Mouse (Mus musculus): ENCODE data around the gene Gm2174. TPM values are rescaled to one million over a fixed set of nuclear protein-coding genes. Genes with fewer than 3 reads are reported as not detected.

The Gm2174 gene
- polyA plus RNA-seq, 1 experiment from 2014 or later: not detected

- in situ Hi-C loops (cut with MboI; ENCODE audit: low pct_unique_long_range_greater_than_20kb): no loop called here
- POLR2A ChIA-PET: no interaction called here
- CTCF ChIA-PET: interaction anchor here (1.2 kb wide), 1 partner anchor 28 kb away, joined by 4 read pairs; no protein-coding TSS in a partner anchor
- peaks cover 23% of the 10 kb centered on the region for H3K27me3 ChIP-seq
- TF ChIP-seq CTCF (IDR thresholded peaks at IDR 0.05): no peak
- ATAC-seq (peak; percentile 97), DNase-seq (ENCODE audit: low read depth, low spot score) (peak; percentile 19)
Observed at GRCm38 (mm10) chrX:56455372-56456246, 7.8 kb downstream of the Gm2174 start.

GRCm38 (mm10) chrX:56456379-56456778, 8.6 kb downstream of the Gm2174 start:
- in situ Hi-C loops (cut with MboI; ENCODE audit: low pct_unique_long_range_greater_than_20kb): no loop called here
- ATAC-seq (no peak), DNase-seq (ENCODE audit: low read depth, low spot score) (no peak)
- ChIA-PET CTCF (interaction anchor here (1.2 kb wide), 1 partner anchor 29 kb away, joined by 4 read pairs; no protein-coding TSS in a partner anchor), POLR2A (no interaction called here)
- H3K27me3 ChIP-seq: peaks cover 19% of the 10 kb centered on the region
- no peak for TF ChIP-seq CTCF (IDR thresholded peaks at IDR 0.05)

GRCm38 (mm10) chrX:56462020-56462933, 14.5 kb downstream of the Gm2174 start:
- no peak for ATAC-seq
- TF ChIP-seq CTCF (IDR thresholded peaks at IDR 0.05): no peak
- DNase-seq (ENCODE audit: low read depth, low spot score): no peak
- CTCF ChIA-PET: no interaction called here
- POLR2A ChIA-PET: no interaction called here
- in situ Hi-C loops (cut with MboI; ENCODE audit: low pct_unique_long_range_greater_than_20kb): no loop called here
- H3K27me3 ChIP-seq: peaks cover 14% of the 10 kb centered on the region

GRCm38 (mm10) chrX:56464906-56465305, 17.1 kb downstream of the Gm2174 start:
- no peak for TF ChIP-seq CTCF (IDR thresholded peaks at IDR 0.05)
- in situ Hi-C loops (cut with MboI; ENCODE audit: low pct_unique_long_range_greater_than_20kb): no loop called here

GRCm38 (mm10) chrX:56467688-56468087, 19.9 kb downstream of the Gm2174 start:
- no peak for ATAC-seq
- in situ Hi-C loops (cut with MboI; ENCODE audit: low pct_unique_long_range_greater_than_20kb): no loop called here

More at GRCm38 (mm10) chrX:56464906-56465305, 17.1 kb downstream of the Gm2174 start:
- ATAC-seq (no peak), DNase-seq (ENCODE audit: low read depth, low spot score) (no peak)
- ChIA-PET POLR2A (no interaction called here), CTCF (interaction anchor here (1.0 kb wide), 1 partner anchor 13 kb away, joined by 3 read pairs; no protein-coding TSS in a partner anchor)
- peaks cover 9% of the 10 kb centered on the region for H3K27me3 ChIP-seq

GRCm38 (mm10) chrX:56468422-56468821, 20.7 kb downstream of the Gm2174 start:
- TF ChIP-seq CTCF (IDR thresholded peaks at IDR 0.05): no peak
- ChIA-PET CTCF (interaction anchor here (1.5 kb wide), 1 partner anchor 21 kb away, joined by 4 read pairs; no protein-coding TSS in a partner anchor), POLR2A (no interaction called here)
- ATAC-seq (no peak), DNase-seq (ENCODE audit: low read depth, low spot score) (no peak)
- in situ Hi-C loops (cut with MboI; ENCODE audit: low pct_unique_long_range_greater_than_20kb): no loop called here
- H3K27me3 ChIP-seq: peaks cover 11% of the 10 kb centered on the region

More at GRCm38 (mm10) chrX:56467688-56468087, 19.9 kb downstream of the Gm2174 start:
- ChIA-PET POLR2A (no interaction called here), CTCF (no interaction called here)
- H3K27me3 ChIP-seq: peaks cover 11% of the 10 kb centered on the region
- TF ChIP-seq CTCF (IDR thresholded peaks at IDR 0.05): no peak
- no peak for DNase-seq (ENCODE audit: low read depth, low spot score)

GRCm38 (mm10) chrX:56474035-56474434, 26.3 kb downstream of the Gm2174 start:
- ATAC-seq (no peak), DNase-seq (ENCODE audit: low read depth, low spot score) (no peak)
- H3K27me3 ChIP-seq: peaks cover 11% of the 10 kb centered on the region
- ChIA-PET POLR2A (no interaction called here), CTCF (interaction anchor here (1.4 kb wide), 1 partner anchor 11 kb away, joined by 4 read pairs; no protein-coding TSS in a partner anchor)
- no peak for TF ChIP-seq CTCF (IDR thresholded peaks at IDR 0.05)
- in situ Hi-C loops (cut with MboI; ENCODE audit: low pct_unique_long_range_greater_than_20kb): no loop called here

- DNase-seq (ENCODE audit: low read depth, low spot score) (no peak), ATAC-seq (no peak)
- in situ Hi-C loops (cut with MboI; ENCODE audit: low pct_unique_long_range_greater_than_20kb): no loop called here
- ChIA-PET CTCF (interaction anchor here (0.7 to 2.5 kb wide), 2 partner anchors 12 kb away, joined by 3 to 8 read pairs; no protein-coding TSS in a partner anchor), POLR2A (no interaction called here)
- TF ChIP-seq CTCF (IDR thresholded peaks at IDR 0.05): no peak
- H3K27me3 ChIP-seq: peaks cover 3% of the 10 kb centered on the region
Observed at GRCm38 (mm10) chrX:56477553-56477952, 29.8 kb downstream of the Gm2174 start.

- no peak for ATAC-seq
- in situ Hi-C loops (cut with MboI; ENCODE audit: low pct_unique_long_range_greater_than_20kb): no loop called here
- DNase-seq (ENCODE audit: low read depth, low spot score): no peak
- peaks cover 28% of the 10 kb centered on the region for H3K27me3 ChIP-seq
- POLR2A ChIA-PET: no interaction called here
- TF ChIP-seq CTCF (IDR thresholded peaks at IDR 0.05): no peak
- CTCF ChIA-PET: no interaction called here
Observed at GRCm38 (mm10) chrX:56481906-56482305, 34.1 kb downstream of the Gm2174 start.

- in situ Hi-C loops (cut with MboI; ENCODE audit: low pct_unique_long_range_greater_than_20kb): loop anchor here (5.0 kb wide), 1 partner anchor 57 kb away; no protein-coding TSS in a partner anchor
- POLR2A ChIA-PET: no interaction called here
- peak; percentile 87 for TF ChIP-seq CTCF (IDR thresholded peaks at IDR 0.05)
- peak; percentile 9 for DNase-seq (ENCODE audit: low read depth, low spot score)
- CTCF ChIA-PET: interaction anchor here (0.7 to 2.4 kb wide), 10 partner anchors 9 to 69 kb away, joined by 3 to 13 read pairs (median 4); no protein-coding TSS in a partner anchor
- no peak for ATAC-seq
- peaks cover 42% of the 10 kb centered on the region for H3K27me3 ChIP-seq
Observed at GRCm38 (mm10) chrX:56489758-56490157, 42.0 kb downstream of the Gm2174 start.
